Mouse (Mus musculus) 3T3-L1 (cell line): Measurements from ENCODE around the gene Bud31.
"Not testable (repeated sequence)": the region's sequence is repeated elsewhere in the genome, so short reads cannot be mapped to it uniquely, and the experiment has no call there.

Source experiments
- DNase-seq: peaks from one replicate; pipeline ENCODE4 v3.0.0-alpha.2; 2015; ENCODE audit warnings: low read depth, low spot score

Gene Bud31

DNA sequence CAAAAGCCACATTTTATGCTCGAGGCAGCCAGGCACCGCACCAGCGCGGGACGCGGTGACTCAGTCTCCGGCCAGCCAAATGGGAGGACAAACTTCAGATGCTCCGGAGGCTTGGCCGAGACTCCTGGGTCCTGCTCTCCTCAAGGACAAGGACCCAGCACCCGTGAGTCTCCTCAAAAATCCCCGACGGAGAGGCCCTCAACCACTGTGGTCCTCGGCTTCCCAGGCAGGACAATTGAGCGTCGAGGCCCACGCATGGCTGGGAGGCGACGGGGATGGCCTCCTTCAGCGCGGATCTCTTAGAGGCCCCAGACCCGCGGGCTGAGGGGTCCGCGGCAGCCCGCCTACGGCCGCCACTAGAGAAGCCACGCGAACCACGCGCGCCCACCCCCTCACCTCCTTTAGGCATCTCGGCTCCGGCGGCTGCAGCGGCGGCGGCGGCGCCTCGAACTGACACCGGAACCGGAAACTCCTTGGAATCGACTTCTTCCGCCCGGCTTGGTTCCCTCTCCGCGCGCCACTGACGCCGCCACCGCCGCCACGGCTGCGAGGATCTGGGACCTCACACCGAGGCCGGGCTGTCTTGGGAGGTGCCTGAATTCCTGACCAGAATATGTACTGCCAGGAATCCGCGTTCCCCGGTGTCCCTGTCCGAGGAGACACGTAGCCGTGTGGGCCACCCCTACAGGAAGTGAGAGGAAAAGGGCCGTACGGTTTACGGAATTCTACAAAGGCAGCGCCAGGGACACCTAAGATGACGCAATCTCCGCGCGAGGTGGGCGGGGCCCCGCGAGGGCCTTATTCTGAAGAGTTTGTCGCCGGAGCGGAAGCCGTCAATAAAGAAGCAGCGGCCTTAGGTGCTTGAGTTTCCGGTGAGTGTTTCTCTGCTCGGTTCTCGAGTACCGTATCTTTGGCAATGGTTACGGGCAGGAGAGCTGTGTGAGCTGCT lies at the start of gene Bud31, which contains the start of gene Pdap1:
Gene Bud31 (plus strand): TSS at position 792 of the 949 bp plus-strand sequence.
Gene Pdap1 (minus strand): TSS at position 668 of the 949 bp plus-strand sequence.
- DNase-seq = peak; percentile 92

GRCm38 (mm10) chr5:145096195-145096594 lies 44.0 kb upstream of the Bud31 start:
- DNase-seq = no peak

DNA sequence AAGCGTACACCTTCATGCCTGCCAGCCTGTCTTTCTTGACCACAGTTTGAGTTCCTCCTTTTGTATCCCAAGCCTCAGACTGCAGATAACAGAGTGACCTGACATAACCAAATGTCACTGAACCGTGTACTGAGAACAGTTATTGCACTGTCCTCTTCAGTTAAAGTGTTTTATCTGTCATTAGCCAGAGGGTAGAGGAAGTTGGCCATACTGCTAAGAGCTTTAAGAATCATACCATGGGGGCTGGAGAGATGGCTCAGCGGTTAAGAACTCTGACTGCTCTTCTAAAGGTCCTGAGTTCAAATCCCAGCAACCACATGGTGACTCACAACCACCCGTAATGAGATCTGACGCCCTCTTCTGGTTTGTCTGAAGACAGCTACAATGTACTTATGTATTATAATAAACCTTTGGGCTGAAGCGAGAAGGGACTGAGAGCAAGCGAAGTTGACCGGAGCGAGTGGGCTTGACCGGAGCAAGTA lies 41.8 kb upstream of the Bud31 start:
- DNase-seq = no peak

DNA sequence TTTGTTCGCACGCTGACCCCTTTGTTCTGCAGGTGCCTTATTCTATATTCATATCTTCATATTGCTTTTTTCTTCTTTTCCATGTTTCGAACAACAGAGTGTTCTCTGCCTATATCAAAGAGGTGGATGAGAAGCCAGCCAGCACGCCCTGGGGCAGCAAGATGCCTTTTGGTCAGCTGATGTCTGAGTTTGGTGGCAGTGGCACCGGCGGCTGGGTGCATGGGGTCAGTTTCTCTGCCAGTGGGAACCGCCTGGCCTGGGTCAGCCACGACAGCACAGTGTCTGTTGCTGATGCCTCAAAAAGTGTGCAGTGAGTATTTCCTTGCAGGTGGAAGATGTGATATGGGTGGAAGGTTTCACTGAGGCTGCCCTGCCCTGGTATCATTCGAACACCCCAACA lies 39.2 kb upstream of the Bud31 start:
- DNase-seq = no peak

DNA sequence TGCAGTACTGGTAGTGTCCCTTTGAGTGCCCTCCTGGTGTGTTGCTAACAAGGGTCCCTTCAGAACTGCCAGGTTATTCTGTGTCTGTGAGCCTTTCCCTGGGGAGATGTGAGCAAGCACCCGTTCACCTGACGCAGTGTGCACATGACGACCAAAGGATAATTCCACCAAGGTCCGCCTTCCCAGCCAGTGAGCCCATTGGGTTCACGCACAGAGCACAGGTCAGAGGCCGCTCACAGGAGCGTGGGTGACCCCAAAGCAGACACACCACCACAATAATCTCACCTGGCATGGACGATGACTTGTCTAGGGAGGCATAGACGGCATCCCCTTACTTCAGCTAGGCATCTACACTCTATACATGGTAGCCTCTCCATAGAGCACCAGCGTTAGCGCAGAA lies 38.7 kb upstream of the Bud31 start:
- not testable (repeated sequence) for DNase-seq

DNA sequence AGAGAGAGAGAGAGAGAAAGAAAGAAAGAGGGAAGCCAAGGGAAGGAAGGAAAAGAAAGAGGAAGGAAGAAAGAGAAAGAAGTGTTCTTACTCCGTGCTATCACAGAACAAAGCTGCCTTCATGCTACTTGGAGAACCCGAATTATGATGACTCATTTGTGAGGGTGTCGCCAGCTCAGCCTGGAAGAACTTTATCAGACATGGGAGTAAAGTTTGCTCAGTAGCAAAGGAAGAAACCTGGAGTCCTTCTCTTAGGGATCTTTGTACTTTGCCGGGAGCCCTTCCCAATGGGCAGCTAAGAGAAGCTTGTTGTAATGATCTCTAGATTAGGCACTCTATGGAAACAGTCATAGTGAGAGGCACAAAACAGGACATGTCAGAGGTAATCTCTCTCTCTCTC lies 37.5 kb upstream of the Bud31 start:
- peak; percentile 77 for DNase-seq

- no peak for DNase-seq
These were observed 35.8 kb upstream of the Bud31 start for GRCm38 (mm10) chr5:145104328-145104727.

GRCm38 (mm10) chr5:145105694-145106275 lies 34.4 kb upstream of the Bud31 start:
- DNase-seq = peak; percentile 38

DNA sequence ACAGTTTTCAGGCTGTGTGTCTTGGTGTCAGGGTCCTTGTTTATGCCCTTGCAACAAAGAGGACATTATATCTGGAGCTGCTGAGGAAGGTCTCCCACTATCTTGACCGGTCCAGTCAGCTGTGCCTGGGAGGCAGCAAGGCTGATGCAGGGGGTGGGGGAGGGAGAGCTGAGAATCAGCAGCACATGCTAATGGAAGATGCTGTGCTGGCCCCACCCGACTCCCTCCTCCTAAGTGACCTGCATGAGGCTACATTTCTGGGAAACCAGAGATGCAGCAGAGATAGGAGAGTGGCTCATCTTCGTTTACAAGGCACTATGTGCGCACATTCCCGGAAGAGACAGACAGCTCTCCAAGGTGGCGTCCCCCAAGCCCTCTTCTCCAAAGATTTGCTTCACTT lies 29.8 kb upstream of the Bud31 start:
- no peak for DNase-seq

- no peak for DNase-seq
These were observed 27.6 kb upstream of the Bud31 start for GRCm38 (mm10) chr5:145112566-145112965.

- peak; percentile 51 for DNase-seq
These were observed 26.7 kb upstream of the Bud31 start for GRCm38 (mm10) chr5:145113416-145113815.

DNA sequence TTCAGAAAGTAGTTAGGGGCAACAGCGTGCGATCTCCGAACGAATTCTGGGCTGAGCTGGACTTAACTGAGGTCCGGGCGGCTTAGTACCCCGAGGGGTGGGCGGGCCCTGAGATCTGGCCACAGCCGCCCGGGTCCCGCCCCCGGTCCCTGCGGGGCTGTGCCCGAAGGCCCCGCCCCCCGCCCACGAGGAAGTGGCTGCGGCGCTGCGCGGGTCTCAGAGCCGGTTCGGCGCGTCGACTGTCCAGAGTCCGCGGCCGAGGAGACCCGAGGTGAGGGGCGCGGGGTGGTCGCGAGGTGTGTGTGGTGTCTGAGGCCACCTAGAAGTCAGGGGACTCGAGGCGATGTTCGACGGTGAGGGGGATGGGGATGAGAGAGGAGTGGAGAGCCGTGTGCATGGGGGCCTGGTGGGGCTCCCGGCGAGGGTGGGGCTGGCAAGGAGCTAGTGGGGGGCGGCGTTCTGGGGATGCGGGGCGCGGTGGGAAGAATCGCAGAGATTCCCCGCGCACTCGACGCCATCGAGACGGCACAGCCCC lies 26.0 kb upstream of the Bud31 start, which contains the start of gene Arpc1b:
Gene Arpc1b (plus strand): TSS at position 145 of the 535 bp plus-strand sequence.
- DNase-seq = peak; percentile 82

DNA sequence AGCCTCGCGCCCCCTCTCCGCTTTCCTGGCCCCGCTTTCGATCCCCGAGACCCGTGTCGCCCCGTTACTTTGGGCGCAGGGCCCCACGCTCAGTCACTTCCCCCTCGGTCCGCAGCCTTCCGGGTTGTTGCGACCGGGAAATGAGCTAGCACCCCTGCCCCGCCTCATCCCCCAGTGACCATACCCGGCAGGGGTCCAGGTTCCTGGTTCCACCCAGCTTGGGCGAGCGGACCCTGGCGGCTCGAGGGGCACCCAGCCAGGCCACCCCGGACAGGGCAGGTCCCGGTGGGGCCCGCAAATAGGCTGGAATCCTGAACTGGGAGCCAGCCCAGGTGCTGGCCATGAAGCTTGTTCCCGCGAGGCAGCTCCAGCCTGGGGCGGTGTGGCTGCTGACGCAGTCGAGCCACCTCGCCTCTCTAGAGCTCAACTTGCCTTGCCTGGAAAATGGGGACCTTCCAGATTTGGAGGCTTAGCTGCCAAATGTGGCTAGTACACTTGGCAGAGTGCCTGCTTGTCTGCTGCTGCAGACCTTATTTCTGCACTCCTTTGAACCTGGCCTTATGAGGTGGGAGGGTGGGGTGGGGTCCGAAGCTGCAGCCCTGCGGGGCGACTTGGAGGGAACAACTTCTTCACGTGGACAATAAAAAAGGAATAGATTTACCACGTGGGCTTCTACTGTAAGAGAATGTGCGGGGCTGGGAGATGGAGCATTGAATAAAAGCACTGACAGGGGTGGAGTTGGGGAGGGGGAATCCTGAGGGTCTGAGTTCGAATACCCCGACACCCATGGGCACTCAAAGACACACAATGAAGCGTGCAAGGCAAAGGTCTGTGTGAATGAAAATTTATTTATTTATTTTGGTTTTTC lies 25.3 kb upstream of the Bud31 start:
- DNase-seq = peak; percentile 78

DNA sequence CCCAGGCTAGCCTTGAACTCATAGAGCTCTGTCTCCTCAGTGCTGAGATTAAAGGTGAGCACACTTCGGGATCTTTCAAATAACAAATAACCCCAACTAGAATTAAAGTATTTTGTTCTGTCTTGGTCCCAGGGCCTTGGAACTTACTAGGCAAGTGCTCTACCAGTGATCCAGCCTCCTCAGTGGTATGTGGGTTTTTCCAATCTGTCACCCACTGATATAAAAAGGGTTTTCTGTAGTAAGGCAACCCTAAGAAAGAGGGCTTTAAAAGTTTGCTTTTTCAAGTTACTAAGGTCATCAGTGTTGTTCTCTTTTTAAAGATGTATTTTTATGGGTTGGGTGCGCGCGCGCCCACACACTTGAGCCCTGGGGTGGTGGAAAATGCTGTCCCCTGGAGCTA lies 24.4 kb upstream of the Bud31 start:
- peak; percentile 38 for DNase-seq

- peak; percentile 95 for DNase-seq
These were observed 23.8 kb upstream of the Bud31 start for GRCm38 (mm10) chr5:145116316-145116715.

DNA sequence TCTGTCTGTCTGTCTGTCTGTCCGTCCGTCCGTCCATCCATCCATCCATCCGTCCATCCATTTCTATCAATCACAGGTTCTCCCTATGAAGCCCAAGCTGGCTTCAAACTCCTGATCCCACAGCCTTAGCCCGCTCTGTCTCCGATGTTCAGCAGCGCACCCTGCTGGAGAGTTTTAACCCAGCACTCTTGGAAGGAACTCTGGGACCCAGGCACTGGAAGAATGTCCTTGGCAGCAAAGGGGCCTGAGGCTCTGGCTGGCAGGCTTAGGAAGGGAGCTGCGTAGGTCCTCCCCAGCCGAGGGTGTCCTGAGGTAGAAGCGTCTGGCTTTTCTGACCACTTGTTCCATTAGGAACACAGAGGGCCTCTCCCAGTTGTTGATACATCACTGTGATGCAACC lies 23.2 kb upstream of the Bud31 start:
- peak; percentile 87 for DNase-seq

- no peak for DNase-seq
These were observed 22.2 kb upstream of the Bud31 start for GRCm38 (mm10) chr5:145118005-145118404.

- DNase-seq = no peak
These were observed 21.7 kb upstream of the Bud31 start for GRCm38 (mm10) chr5:145118461-145118860.

- peak; percentile 62 for DNase-seq
These were observed 20.8 kb upstream of the Bud31 start for GRCm38 (mm10) chr5:145119385-145119784.

DNA sequence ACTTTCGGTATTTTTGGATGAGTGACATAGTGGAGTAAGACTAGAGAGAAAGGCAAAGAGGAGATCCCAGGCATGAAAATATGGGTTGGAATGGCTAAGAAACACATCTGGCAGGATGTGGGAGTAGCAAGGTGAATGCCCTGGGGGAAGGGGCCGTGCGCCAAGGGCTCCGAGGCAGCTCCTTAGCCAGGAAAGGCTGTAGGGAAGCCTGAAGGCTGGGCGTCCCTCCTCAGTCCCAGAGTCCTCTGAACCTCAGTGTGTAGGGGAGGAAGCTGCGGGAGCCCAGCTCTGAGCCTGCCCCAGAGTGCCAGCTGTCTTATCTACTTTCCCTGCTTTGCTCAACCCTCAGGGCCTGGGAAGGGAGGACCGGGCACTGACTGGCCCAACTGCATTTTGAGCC lies 19.2 kb upstream of the Bud31 start:
- DNase-seq = peak; percentile 67

- no peak for DNase-seq
These were observed 16.8 kb upstream of the Bud31 start for GRCm38 (mm10) chr5:145123396-145123795.
